Mouse (Mus musculus): ENCODE results near the gene Sgta.

DNA sequence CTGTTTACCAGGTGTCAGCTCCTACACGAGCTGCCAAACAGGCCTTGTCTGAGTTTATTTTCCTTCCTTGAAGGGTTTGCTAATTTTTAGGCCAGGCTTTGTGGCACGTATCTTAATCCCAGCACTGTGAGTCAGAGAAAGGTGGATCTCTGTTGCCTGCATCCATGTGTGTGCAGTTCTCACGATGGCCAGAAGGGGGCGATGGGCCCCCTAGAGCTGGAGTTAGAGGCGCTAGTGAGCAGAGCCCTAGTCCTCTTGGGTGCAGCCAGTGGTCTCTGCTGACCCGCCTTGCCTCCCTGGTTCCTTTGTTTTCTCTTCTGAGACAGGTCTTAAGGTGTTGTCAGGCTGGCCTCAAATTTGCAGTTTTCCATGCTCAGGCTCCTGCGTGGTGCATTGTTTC lies 13.5 kb upstream of the Sgta start:
- TF ChIP-seq POLR2A (IDR thresholded peaks at IDR 0.05; ENCODE audit: low read depth, low read length) (no peak), CTCF (IDR thresholded peaks at IDR 0.05; ENCODE audit: extremely low read depth, insufficient read length, insufficient replicate concordance, low read depth, low read length) (peak; percentile 49; the same call in 1 of the 2 replicates)

Data from small intestine, adult 2 months (tissue).